Mouse (Mus musculus): Measurements from ENCODE around the gene Gm14851. TPM values are rescaled to one million over a fixed set of nuclear protein-coding genes. Genes with fewer than 3 reads are reported as not detected.
"Not testable (repeated sequence)": the region's sequence is repeated elsewhere in the genome, so short reads cannot be mapped to it uniquely, and the experiment has no call there.

Gene Gm14851
- not detected in 2 replicates for polyA plus RNA-seq (2012; rRNA removed)

DNA sequence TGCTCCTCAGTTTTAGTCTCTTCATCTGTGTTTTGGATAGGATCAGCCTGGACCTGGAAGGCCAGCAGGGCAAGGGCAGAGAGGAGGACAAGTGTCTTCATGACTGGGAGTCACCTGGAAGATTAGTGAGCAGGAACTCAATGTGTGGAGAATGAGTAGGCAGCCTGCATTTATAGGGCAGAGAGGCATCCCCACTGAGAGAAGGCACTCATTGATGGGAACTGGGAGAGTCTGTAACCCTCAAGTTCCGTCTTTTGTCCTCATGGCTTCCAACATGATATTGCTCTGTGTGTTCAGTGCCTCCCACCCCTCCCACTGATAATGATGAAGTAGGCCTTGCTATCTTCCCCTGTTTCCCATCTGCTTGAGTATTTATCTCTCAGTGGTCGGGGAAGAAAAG is at the start of gene Gm14851:
TSS of gene Gm14851 (minus strand) at position 101 of the 400 bp plus-strand sequence.
- not testable (repeated sequence) for DNase-seq (ENCODE audit: low spot score)

GRCm38 (mm10) chr8:21134342-21134741 is 38.5 kb upstream of the Gm14851 start, which contains the start of gene Defa30:
TSS of gene Defa30 (plus strand) at chr8:21134642.
- DNase-seq (ENCODE audit: low spot score): not testable (repeated sequence)

DNA sequence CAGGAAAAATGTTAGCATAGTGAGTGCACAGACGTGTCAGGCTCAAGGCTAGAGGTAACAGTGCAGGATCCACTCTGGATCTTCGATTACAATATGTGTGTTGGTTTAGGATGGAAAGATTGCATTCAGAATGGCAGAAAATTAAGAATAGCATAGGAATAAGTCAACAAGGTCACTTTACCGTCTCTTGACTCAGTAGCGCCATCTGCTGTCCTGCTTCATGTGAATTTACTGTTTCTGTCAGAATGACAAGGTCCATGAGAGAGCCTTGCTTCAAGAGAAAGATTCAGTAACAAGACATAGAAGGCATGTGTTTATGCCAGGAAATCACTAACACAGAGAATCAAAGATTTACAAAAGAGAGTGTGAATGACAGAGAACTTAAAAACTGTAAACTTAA is 2.7 kb downstream of the Gm14851 start:
- no peak for DNase-seq (ENCODE audit: low spot score)

DNA sequence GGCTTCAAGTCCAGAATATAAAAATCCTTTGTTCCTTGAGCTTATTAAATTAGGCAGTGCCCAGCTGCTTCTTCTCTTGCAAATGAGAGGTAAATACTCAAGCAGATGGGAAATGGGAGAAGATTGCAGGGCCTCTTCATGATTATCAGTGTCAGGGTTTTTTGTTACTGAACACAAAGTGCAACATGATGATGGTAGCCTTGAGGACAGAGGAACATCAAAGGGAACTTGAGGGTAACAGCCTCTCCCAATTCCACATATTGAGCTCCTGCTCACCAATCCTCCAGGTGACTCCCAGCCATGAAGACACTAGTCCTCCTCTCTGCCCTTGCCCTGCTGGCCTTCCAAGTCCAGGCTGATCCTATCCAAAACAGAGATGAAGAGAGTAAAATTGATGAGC is 11.7 kb downstream of the Gm14851 start, which contains the start of gene Defa25:
TSS of gene Defa25 (plus strand) at position 301 of the 400 bp plus-strand sequence.
- DNase-seq (ENCODE audit: low spot score): not testable (repeated sequence)

- not testable (repeated sequence) for DNase-seq (ENCODE audit: low spot score)
Measured at GRCm38 (mm10) chr8:21064738-21065137, 31.1 kb downstream of the Gm14851 start, which contains the start of gene Defa35. TSS of gene Defa35 (plus strand) at chr8:21065038.

DNA sequence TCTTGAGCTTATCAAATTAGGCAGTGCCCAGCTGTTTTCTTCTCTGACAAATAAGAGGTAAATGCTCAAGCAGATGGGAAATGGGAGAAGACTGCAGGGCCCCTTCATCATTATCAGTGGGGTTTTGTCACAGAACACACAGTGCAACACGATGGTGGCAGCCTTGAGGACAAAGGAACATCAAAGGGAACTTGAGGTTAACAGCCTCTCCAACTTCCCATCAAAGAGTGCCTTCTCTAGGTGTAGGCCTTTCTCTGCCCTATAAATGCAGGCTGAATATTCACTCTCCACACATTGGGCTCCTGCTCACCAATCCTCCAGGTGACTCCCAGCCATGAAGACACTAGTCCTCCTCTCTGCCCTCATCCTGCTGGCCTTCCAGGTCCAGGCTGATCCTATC is 41.1 kb downstream of the Gm14851 start, which contains the start of gene Defa23:
TSS of gene Defa23 (plus strand) at position 301 of the 400 bp plus-strand sequence.
- DNase-seq (ENCODE audit: low spot score): not testable (repeated sequence)

Other genes starting within 250 kb of the Gm14851 start
- not detected in 2 replicates for gene Defb33, start 203.4 kb downstream of the Gm14851 start, polyA plus RNA-seq (2012; rRNA removed)
- not detected in 2 replicates for gene Gm15056, start 193.4 kb downstream of the Gm14851 start, polyA plus RNA-seq (2012; rRNA removed)
- gene Gm6040, start 174.0 kb downstream of the Gm14851 start, polyA plus RNA-seq (2012; rRNA removed): not detected in 2 replicates
- gene AY761185, start 151.3 kb downstream of the Gm14851 start, polyA plus RNA-seq (2012; rRNA removed): not detected in 2 replicates
- gene Defa21, start 70.5 kb downstream of the Gm14851 start, polyA plus RNA-seq (2012; rRNA removed): not detected in 2 replicates
- not detected in 2 replicates for gene Defa23, start 41.0 kb downstream of the Gm14851 start, polyA plus RNA-seq (2012; rRNA removed)
- gene Defa35, start 31.0 kb downstream of the Gm14851 start, polyA plus RNA-seq (2012; rRNA removed): 0.25 TPM in 1 of 2 replicates, not detected in the other
- not detected in 2 replicates for gene Defa25, start 11.6 kb downstream of the Gm14851 start, polyA plus RNA-seq (2012; rRNA removed)
- gene Defa30, start 38.6 kb upstream of the Gm14851 start, polyA plus RNA-seq (2012; rRNA removed): not detected in 2 replicates
- gene Defa22, start 66.2 kb upstream of the Gm14851 start, polyA plus RNA-seq (2012; rRNA removed): not detected in 2 replicates
- gene Defa31, start 95.6 kb upstream of the Gm14851 start, polyA plus RNA-seq (2012; rRNA removed): not detected in 2 replicates
- not detected in 2 replicates for gene Gm15293, start 105.5 kb upstream of the Gm14851 start, polyA plus RNA-seq (2012; rRNA removed)
- not detected in 2 replicates for gene Gm15292, start 153.7 kb upstream of the Gm14851 start, polyA plus RNA-seq (2012; rRNA removed)
- not detected in 2 replicates for gene Defa27, start 219.5 kb upstream of the Gm14851 start, polyA plus RNA-seq (2012; rRNA removed)
- gene Defa29, start 231.0 kb upstream of the Gm14851 start, polyA plus RNA-seq (2012; rRNA removed): not detected in 2 replicates